Mouse (Mus musculus) cortical plate, adult 2 months (tissue): Measurements from ENCODE around the gene Klra5. TPM values are rescaled to one million over a fixed set of nuclear protein-coding genes. Genes with fewer than 3 reads are reported as not detected.
"Not testable (repeated sequence)": the region's sequence is repeated elsewhere in the genome, so short reads cannot be mapped to it uniquely, and the experiment has no call there.

Source experiments
- H3K27ac ChIP-seq: fragments of 200-500 bp; 2 replicates; pipeline ENCODE4 v1.5.1; 2012; ENCODE audit warnings: low read length, control low read depth, inconsistent platforms; ENCODE audit not compliant: insufficient read depth
- H3K4me1 ChIP-seq: fragments of 200-500 bp; 2 replicates; pipeline ENCODE4 v1.6.1; 2011; ENCODE audit warnings: low read length; ENCODE audit not compliant: control insufficient read depth, insufficient read depth
- H3K4me3 ChIP-seq: fragments of 200-500 bp; 2 replicates; pipeline ENCODE4 v1.5.1; 2011; ENCODE audit warnings: mild to moderate bottlenecking, low read length, control low read depth; ENCODE audit not compliant: insufficient read depth
- CTCF ChIP-seq: fragments of 200-500 bp; IDR thresholded peaks from 2 replicates; pipeline ENCODE4 v1.5.1; 2011; ENCODE audit warnings: mild to moderate bottlenecking, control low read depth, low read length; ENCODE audit not compliant: insufficient read depth; ENCODE audit errors: extremely low read depth
- POLR2A ChIP-seq: fragments of 200-500 bp; IDR thresholded peaks from 2 replicates; pipeline ENCODE4 v1.6.1; 2011; ENCODE audit warnings: mild to moderate bottlenecking, low read length, control low read depth; ENCODE audit not compliant: insufficient read depth; ENCODE audit errors: extremely low read depth
- polyA plus RNA-seq: library from polyadenylated mRNA; depleted of rRNA; stranded (reverse); fragments of >200 nt; gene quantifications from 2 replicates; pipeline ENCODE4 v1.2.3, GENCODE M21; 2012; rRNA removed

Gene Klra5
- polyA plus RNA-seq: not detected in 2 replicates

DNA sequence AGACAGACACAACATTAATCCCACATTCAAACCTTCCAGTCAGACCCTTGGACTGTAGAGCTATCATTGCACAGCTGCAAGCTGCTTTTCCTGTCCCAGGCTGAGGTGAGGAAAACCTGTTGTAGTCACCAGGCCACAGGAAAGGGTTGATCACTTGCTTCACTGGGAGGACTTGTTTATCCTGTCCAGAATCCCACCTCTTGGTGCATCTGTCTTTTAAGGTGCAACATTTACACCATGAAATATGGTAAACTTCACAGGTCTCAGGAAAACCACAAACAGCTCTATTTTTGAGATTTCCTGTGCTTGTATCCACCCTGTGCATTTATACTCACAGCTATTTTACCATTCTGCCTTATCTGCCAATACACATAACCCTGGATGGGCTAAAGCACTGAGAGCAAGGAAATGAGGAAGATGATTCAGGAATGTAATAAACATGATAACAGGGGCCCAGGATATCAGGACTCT, at the start of gene Klra5:
Klra5 (minus strand) TSS at position 175 of the 471 bp plus-strand sequence.
- H3K4me1 ChIP-seq, H3K4me3 ChIP-seq, H3K27ac ChIP-seq: not testable (repeated sequence)

DNA sequence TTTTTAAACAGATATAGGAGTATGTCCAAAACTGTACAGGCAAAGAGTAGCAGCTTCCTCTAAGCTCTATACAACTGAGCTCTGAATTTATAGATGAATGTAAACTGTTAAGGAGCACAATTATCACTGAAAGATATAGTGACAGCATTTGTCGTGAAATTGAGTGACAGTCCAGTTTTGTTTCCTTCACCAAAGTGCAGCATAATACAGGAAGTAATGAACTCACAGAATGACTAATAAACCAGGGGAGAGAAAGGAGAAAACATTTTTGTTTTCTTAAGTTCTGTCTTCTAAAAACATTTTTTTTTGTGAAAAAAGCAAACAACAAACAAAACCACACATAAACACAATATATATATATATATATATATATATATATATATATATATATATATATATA, 454 bp downstream of the Klra5 start:
- no peak overlapping the region for H3K27ac ChIP-seq
- no peak for TF ChIP-seq CTCF
- no peak for TF ChIP-seq POLR2A
- H3K4me3 ChIP-seq: no peak overlapping the region
- no peaks in the 10 kb centered on the region for H3K4me1 ChIP-seq

DNA sequence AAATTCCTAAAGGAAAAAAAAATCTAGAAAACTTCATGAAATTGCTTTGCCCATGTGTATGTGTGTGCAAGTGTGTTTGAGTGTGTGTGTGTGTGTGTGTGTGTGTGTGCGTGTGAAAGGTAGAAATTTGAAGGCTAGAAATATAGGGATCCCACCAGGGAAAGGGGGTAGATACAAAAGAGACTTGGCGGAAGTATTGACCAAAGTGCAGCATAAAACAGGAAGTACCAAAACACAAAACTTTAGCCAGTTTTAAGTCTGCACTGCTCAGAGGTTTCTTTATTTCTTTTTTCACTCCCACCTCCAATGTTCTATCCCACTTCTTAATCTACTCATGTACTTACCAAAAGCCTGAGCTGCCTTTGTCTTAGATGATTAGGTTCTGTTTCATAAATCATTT, 34.9 kb downstream of the Klra5 start:
- H3K27ac ChIP-seq: no peak overlapping the region
- TF ChIP-seq POLR2A: no peak
- no peak for TF ChIP-seq CTCF
- H3K4me1 ChIP-seq: no peaks in the 10 kb centered on the region
- H3K4me3 ChIP-seq: no peak overlapping the region

DNA sequence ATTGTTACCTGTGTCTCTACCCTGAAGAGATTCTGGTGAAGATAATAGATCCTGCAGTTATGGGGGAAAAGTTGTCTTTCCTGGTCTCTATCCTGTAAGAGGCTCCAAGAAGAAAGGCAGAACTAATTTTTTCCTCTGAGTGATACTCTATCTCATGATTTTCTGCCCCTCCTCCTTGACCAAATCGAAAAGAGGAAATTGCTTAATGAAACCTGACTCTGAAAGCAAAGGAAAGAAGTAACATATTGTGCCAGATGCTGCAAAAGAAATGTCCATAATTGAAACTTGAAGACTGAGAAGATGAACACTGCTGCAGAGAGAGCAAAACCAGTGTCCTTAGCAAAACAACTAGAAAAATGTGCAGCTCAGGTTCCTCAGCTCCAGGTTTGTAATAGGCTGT, 40.9 kb downstream of the Klra5 start, which contains the start of gene Klra17:
Klra17 (minus strand) TSS at position 124 of the 400 bp plus-strand sequence.
- no peak within 1 kb of the TSS for H3K4me3 ChIP-seq
- TF ChIP-seq CTCF: no peak
- TF ChIP-seq POLR2A: no peak
- no peaks in the 10 kb centered on the region for H3K4me1 ChIP-seq
- H3K27ac ChIP-seq: no peak within 1 kb of the TSS

DNA sequence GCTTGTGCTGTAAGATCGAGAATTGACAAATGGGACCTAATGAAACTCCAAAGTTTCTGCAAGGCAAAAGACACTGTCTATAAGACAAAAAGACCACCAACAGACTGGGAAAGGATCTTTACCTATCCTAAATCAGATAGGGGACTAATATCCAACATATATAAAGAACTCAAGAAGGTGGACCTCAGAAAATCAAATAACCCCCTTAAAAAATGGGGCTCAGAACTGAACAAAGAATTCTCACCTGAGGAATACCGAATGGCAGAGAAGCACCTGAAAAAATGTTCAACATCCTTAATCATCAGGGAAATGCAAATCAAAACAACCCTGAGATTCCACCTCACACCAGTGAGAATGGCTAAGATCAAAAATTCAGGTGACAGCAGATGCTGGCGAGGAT, 55.1 kb downstream of the Klra5 start, which contains the start of gene Gm17631:
Gm17631 (plus strand) TSS at position 301 of the 400 bp plus-strand sequence.
- not testable (repeated sequence) for H3K4me1 ChIP-seq, H3K4me3 ChIP-seq, H3K27ac ChIP-seq

Other genes starting within 250 kb of the Klra5 start
- not detected in 2 replicates for gene Klrc1, start 238.7 kb downstream of the Klra5 start, polyA plus RNA-seq
- gene Klri1, start 200.5 kb downstream of the Klra5 start, polyA plus RNA-seq: not detected in 2 replicates
- gene Klri2, start 177.2 kb downstream of the Klra5 start, polyA plus RNA-seq: 0.02 TPM in 2 replicates
- gene Gm156, start 133.4 kb downstream of the Klra5 start, polyA plus RNA-seq: not detected in 2 replicates
- not detected in 2 replicates for gene Gm17631, start 55.0 kb downstream of the Klra5 start, polyA plus RNA-seq
- gene Klra17, start 41.0 kb downstream of the Klra5 start, polyA plus RNA-seq: not detected in 2 replicates
- gene Klra6, start 109.3 kb upstream of the Klra5 start, polyA plus RNA-seq: not detected in 2 replicates
- not detected in 2 replicates for gene Klra4, start 149.6 kb upstream of the Klra5 start, polyA plus RNA-seq
- gene Klra8, start 212.2 kb upstream of the Klra5 start, polyA plus RNA-seq: 0.11 TPM in 1 of 2 replicates, not detected in the other